Mouse (Mus musculus) liver (tissue): ENCODE data around the gene Cflar.
"Not testable (repeated sequence)": the region's sequence is repeated elsewhere in the genome, so short reads cannot be mapped to it uniquely, and the experiment has no call there.

Source experiments
- DNase-seq: peaks from one replicate; pipeline ENCODE4 v3.0.0-alpha.2; 2020; ENCODE audit warnings: mixed read lengths

Cflar gene

DNA sequence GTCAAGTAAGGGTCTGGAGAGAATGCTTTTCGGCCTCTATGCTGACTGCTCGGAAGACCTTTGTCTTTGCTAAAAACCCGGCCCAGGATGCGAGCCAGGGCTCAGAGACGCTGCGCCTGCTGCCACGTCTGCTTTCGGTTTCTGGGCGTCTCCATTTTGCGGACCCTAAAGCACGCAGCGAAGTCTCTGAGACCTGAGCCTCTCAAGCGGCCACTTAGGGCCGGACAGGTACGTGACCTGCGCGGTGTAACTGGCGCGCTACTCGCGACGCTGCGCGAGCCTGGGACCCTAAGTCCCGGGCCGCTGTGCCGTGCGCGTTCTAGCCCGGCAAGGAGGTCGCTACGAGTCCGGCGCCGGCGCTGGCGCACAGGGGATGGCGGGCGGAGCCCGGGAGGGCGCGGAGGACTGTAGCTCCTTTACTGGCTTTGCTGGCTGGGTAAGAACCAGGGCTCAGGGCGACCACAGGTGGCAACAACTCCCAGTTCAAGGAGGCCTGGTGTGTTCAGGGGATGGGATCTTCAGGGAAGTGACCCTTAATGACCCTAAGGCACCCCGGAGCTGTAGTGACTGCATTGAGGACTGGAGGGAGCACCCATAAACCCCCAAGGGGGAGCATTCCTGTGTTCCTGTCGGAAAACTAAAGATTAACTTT is at the start of gene Cflar:
Gene Cflar, plus strand, starts transcription at position 144 of the 652 bp plus-strand sequence.
- DNase-seq: peak; percentile 80

DNA sequence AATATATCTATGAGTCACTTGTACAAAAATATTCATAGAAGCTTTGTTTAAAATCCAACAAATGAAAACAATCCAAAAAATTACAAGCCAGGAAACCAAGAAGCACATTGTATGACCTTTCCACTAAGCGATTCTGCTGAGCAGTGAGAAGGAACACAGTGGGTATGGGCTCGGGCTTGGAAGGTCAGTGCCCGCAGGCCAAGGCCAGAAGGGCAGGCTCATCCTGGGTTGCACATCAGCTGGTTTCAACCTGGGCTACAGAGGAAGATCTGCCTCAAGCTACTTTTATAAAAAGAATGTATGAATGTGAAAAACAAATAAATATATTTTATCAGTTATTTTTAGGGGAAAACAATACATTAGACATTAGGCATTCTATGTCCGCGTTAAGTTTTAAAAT is 48.6 kb upstream of the Cflar start:
- DNase-seq: not testable (repeated sequence)

DNA sequence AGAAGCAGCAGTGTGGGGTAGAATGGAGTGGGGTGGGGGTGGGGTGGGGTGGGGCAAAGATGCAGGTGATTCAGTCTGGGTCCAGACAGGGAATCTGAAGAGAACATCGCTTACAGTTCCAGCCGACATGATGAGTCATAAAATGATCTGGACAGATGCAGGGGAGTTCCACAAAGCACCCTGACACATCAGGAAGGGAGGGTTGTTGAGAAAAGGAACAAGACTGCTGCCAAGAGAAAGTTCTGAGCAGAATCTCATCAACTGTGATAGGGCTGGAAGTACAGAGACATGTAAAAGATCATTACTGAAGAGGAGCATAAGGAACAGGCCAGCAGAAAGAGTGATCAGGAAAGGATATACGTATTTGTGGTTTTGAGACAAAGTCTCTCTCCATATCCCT is 47.9 kb upstream of the Cflar start:
- not testable (repeated sequence) for DNase-seq

DNA sequence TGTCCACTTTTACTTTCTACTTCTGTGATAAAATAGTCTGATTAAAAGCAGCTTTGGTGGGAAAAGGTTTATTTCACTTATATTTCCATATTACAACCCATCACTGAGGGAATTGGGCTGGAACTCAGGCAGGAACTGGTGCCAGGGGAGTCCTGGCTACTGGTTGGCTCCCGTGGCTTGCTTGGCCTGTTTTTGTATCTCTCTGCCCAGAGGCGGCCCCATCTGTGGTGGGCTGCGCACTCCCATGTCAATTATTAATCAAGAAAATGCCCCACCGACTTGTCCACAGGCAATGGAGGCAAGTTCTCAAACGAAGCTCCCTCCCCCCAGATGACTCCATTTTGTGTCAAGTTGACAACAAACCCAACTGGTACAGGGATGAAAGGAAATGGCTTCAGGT is 43.1 kb upstream of the Cflar start:
- DNase-seq: no peak

DNA sequence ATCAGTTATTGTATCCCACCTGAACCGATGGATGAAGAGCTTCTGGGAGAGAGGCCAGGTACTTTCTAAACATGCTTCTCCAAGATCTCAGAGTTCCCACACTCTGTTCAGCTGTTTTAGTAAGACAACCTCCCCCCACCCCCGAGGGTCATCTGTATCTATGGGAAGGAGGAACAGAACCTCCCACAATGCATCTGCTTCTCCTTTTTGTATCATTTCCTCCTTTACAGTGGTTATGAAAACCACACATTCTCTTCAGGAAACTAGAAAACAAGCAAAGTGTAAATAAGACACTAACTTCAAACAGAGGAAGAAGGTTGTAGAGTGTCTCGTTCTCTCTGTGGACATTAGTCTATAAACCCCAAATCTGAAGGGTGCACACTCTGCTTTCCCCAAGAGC is 41.7 kb upstream of the Cflar start:
- not testable (repeated sequence) for DNase-seq

DNA sequence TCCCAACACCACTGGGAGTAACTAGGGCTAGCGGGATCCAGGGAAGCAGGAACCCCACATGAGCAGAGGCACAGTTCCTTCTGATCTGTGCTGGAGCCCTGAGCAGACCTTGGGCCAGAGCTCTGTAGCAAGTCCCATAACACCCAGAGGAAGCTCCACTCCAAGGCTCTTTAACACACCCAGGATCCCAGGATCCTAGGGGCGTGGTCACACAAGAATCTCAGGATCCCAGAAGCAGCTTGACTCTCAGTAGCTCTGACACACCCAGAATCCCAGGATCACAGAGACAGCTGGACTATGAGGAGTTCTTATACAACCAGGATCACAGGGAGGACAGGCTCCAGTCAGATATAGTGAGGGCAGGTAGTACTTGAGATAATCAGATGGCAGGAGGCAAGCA is 39.2 kb upstream of the Cflar start:
- no peak for DNase-seq

DNA sequence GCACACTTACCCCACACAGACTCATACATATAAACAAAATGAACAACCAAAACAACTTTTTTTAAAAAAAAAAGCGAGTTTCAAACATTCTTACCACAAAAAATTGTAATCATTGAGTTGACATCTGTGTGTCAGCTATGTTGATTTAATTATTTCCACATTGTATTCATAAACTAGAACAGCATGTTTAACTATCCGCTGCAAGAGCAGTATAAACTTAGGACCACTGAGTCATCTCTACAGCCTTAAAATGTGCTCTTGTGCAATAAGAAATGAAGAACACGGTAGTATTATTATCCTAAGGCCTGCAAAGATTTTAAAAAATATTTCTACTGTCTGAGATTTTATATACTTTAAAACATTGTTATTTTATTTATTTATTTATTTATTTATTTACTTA is 36.3 kb upstream of the Cflar start:
- DNase-seq: no peak

DNA sequence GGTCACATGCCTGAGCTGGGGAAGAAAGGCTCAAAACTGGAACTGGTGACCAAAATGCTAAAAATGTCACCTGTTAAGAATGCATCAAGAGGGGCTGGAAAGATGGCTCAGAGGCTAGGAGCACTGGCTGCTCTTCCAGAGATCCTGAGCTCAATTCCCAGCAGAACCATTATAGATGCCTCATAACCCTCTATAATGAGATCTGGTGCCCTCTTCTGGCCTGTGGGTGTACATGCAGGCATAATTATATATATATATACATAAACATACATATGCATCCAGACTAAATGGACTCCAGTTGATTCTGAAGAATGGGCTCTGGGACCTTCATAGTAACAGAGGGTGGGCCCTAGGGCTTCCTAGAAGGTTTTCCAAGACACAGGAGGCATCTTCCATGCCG is 33.7 kb upstream of the Cflar start:
- peak; percentile 36 for DNase-seq

DNA sequence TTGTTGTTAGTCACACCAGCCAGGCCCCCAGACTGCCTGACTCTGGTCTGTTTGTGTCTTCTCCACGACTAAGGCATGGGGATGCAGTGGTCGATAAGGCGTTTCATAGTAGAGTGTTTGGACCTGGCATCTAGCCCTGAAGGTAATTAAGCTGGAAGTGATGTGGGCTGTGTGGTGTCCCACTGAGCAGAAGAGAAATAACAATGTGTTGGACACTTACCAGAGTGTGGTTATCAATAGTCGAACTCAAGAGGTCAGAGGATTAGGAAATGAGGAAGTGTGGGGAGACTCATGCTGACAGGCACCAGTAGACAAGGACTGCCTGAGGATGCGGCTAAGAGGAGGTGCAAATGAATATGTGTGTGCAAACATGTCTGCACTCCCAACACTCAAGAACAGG is 32.9 kb upstream of the Cflar start:
- not testable (repeated sequence) for DNase-seq

DNA sequence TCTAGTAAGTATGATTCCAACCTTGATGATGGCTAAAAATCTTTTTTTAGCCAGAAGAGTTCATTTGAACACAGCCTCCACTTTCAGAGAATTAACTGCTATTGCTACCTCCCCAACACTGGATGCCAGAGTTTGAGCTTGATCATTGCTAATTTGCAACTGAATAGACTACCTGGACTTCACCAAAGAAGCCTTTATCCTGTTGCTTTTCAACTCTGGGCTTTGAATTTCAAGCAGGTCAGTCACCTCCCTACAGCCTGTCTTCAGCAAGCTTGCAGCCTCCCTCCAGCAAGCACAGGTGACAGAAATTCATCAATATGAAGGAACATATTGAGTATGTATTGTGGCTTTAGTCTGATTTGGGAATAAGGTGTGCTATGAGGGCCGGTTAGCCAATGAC is 21.9 kb upstream of the Cflar start:
- DNase-seq: no peak

DNA sequence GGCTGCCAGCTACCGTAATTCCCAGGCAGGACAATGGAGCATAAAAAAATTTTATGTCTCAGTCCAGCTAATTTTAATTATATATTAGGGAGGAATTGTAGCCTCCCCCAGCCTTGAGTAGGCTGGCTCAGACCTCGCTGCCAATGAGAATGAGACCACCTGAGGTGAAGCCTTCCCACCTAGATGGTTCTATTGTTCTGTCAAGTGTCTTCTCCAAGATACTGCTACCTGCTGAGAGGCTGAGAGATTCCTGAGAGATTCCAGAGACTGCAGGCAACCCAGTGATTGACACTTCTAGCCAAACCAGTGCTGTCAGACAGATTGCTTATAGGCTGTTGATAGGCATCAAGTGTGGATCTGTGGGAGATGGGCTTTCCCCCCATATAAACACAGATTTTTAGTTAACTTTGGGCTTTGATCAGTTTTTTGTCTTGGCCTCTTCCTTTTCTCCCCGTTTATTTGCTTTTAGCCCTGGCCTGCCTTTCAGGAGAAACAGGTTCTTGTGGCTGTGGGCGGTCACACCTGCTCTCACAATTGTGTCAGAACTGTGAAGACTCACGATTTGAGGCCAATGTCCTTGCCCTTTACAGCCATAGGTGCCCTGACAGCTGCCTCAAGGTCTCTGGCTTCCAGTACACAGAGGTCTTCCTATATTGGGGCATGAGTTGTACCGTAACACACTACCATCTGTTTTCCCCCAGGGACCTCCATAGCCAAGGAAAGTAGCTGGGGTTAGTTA is 21.1 kb upstream of the Cflar start:
- no peak for DNase-seq

DNA sequence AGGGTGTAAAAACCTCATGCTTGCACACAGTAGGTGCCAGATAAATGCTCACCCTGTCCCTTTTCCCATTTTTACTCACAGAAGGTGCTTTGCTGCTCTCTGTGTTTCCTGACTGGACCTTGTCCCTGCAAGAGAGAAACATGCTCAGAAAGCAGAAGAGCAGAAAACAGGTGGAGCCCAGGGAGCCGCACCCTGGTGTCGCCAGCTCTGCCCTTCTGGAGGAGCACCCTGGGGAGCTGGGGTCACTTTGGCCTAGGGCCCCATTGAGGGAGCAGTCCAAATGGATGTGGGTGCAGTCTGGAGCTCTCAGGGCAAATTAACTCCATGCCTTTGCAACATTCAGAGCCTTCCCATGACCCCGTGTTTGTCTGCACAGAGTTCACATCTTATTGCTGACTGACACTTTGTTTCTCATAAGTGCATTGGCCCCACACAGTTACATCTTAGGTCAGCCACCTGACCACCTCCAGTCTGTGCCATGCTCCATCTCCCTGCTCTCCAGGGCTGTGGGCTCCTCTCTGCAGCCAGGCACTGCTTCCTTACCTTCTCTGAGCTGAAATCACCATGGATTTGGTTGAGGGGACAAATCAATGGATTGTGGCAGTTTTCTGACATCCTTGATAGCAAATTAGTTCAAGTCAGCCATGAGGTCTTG is 20.3 kb upstream of the Cflar start:
- DNase-seq: not testable (repeated sequence)

DNA sequence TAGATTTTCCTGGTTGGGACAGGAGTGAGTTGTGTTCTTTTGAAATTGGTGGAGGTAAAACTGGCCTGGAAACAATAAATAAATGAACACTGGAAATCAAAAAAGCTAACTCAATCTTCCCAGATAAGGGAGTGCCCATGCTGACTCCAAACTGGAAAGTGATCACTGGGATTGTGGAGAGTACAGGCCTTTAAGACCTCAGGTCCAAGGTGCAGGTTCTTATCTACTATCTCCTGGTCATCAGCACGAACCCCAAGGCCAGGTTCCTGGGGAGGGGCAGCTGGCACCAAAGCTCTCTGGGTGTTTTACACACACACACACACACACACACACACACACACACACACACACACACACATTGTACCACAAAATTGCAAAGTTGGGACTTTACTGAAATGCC is 19.6 kb upstream of the Cflar start:
- not testable (repeated sequence) for DNase-seq

DNA sequence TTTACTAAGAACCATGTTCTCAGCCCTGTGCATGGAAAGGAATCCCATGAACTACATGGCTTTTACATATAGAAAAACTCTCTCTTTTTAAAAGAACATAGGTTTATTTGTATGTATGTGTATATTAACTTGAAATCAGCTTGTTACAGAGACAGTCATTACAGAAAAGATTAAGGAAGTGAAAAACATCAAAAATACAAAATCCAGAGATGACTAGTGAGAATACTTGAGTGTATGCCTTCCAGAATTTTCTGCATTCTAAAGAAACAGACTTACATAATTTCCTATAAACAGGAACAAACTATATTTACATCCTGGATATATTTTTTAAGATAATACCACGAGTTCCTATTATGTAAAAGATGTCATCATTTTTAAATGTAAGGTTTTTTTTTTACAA is 17.6 kb upstream of the Cflar start:
- no peak for DNase-seq

DNA sequence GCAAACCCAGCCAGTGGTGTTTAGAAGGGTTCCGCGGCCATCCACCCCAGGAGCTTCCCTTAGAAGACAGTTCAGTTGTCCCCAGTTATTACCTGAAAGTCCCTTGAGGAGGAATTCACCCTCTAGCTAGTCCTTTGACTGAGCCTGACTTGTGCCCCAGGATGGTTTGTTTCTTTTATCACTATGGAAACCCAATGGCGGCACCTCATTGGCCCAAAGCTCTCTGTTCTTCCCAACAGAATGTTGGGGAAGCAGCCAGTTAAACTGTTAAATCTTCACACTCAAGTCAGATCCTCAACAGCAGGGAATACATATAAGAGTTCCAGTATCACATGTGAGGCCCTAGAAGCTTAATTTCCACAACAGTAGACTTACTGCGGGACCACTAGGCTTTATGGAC is 15.5 kb upstream of the Cflar start, which contains the start of gene Als2cr12:
Gene Als2cr12, minus strand, starts transcription at position 180 of the 400 bp plus-strand sequence.
- DNase-seq: not testable (repeated sequence)

DNA sequence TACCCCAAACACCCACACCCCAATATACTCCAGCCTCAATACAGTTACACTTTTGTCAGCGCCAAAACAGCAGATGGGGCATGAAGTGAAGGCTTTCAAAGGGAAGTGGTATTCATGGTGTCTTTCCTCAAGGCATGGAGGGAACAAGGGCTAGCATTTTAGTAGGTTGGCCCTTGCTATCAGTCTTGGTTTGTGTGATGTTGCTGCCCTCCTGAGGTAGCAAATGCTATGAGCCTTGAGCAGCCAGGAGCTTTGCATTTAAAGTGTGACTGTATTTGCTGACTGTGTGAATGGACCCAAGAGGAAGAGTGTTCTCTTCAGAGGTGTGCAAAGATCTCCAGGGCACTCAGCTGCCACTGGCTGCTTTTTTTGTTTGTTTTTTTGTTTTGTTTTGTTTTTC is 13.7 kb upstream of the Cflar start:
- DNase-seq: not testable (repeated sequence)

DNA sequence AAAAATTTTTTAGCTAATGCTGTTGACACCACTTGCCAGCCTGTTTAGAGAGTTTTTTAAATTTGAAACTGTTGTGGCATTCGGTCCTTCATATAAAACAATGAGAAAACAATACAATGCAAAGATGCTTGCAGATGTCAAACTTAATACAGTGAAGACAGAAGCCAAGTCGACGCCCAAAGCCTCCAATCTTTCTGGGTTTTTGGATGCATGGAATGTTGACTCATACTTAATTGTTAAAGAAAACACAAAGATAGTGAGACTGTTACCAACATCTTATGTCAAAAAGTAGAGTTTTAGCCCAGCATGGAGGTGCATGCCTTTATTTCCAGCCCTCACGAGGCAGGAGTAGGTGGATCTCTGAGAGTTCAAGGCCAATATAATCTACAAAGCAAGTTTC is 12.5 kb upstream of the Cflar start:
- no peak for DNase-seq

DNA sequence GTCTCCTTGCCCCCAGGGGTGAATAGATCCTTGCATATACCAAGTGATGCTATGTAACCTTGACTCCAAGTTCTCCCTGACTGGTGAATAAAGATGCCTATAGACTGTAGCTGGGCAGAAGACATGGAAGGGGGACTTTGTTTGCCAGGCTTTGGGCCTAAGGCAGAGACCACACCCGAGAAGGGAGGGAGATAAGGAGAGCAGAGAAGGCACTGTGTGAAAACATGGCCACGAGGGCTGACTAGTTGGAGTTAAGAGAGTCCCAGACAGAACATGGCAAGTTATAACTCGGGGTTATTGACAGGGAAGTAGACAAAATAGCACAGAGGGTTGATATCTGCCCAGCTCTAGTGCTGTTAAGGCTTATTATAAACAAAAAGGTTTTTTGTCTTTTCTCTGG is 11.3 kb upstream of the Cflar start:
- DNase-seq: peak; percentile 18

DNA sequence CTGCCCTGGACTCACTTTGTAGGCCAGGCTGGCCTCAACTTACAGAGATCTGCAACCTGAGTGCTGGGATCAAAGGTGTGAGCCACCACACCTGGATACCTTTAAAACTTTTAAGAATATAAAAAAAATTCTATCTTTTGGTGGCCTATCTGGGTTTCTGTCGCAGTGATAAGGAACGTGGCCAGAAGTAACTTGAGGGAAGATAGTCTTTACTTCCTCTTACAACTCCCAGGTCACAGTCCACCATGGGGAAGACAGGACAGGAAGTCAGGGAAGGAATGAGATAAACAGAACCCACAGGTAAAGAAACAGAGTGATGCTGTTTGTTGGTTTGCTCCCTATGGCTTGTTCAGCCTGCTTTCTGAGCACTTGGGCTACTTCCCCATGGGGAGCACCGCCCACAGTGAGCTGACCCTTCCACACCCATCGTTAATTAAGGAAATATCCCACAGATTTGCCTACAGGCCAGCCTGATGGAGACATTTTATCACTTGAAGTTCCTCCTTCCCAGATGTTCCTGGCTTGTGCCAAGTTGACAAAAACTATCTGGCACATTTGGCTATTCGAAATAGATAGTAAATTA is 10.6 kb upstream of the Cflar start:
- DNase-seq: not testable (repeated sequence)

DNA sequence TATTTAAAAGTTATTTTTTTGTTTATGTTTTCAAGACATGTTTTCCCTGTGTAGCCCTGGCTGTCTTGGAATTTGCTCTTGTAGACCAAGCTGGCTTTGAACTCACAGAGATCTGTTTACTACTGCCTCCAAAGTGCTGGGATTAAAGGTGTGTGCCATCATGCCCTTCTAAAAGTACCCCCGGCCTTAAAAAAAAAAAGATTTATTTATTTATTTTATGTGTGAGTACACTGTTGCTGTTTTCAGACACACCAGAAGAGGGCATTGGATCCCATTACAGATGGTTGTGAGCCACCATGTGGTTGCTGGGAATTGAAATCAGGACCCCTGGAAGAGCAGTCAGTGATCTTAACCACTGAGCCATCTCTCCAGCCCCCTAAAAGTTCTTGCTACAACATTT is 1.3 kb upstream of the Cflar start:
- DNase-seq: not testable (repeated sequence)

DNA sequence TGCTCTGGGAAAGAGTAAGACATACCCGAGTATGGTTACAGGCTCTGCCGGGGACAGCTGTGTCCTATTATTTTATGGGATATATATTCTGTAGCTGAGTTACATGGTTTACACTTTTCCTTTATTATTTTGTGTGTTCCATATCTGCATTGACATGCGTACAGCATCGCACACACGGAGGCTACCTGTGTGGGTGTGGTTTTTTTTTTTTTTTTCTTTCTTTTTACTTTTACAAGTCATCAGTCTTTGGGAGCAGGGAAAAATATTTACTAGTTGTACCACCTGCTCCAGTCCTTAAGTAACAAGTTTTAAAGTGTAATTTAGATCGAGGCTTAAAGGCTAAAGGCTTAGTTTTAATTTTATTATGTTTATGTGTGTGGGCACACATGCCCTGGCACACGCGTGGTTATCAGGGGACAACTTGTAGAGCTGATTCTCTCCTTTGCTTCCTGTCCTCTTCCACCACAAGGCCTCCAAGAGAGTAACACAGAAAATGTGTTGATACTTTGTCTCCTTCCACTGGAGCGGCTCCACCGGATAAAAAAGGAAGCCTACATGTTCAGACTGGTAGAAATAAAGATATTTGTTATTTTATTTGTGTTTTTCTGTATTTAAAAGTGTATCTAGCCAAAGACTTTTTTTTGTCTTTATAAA is 470 bp upstream of the Cflar start:
- peak; percentile 41 for DNase-seq

DNA sequence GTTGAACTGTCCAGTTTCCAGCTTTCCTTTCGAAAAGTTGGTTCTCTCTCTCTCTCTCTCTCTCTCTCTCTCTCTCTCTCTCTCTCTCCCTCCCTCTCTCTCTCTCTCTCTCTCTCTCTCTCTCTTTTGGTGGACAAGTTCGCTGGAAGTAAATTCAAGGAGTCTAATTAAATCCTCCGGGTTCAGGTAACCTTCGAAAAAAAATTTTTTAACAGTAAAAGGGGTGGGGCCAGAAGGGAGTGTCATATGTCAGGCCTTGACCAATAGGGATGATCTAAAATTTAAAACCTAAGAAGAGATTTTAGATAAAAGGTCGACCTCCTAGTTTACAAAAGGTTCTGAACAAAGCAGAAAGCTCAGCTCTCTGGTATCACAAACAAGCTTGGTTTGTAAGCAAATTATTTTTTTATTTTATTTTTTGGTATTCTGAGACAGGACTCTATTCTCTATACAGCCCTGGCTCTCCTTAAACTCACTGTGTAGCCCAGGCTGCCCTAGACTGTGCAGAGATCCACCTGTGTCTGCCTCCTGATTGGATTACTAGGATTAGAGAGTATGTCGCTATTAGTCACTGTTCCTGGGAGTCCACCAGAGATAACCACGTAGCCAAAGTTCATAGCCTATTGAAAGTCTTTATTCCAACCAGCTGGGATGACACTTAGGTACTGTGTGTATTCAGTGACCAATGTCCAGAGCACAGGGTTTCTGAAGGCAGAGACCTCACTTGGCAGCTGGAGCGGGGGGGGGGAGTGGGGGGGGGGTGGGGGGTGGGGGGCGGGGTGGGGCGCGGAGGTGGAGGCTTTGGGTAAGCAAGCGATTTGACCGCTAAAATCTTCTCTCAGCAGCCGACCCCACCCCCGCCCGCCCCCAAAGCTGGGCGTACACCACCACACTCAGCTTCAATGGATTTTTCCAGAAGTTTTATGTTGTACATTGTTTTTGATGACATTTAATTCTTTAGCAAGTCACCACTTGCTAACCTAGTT is 1.1 kb downstream of the Cflar start:
- DNase-seq: peak; percentile 79
